Mouse (Mus musculus): ENCODE measurements at regions not wholly inside any gene's neighbourhood (a gene's known extent, or its start where the extent isn't known, plus 50 kb on each side); places are given as distances from the start of the nearest gene placed in this dataset.

- H3K4me3 ChIP-seq (replicated peaks; ENCODE audit: low read depth, low read length): no peak overlapping the region
- no peak overlapping the region for H3K27ac ChIP-seq (replicated peaks; ENCODE audit: low read depth, low read length)
- H3K9ac ChIP-seq (replicated peaks; ENCODE audit: low read length): no peak overlapping the region
- no peaks in the 10 kb centered on the region for H3K27me3 ChIP-seq (ENCODE audit: control insufficient read depth, insufficient read depth, low read length)
- no peaks in the 10 kb centered on the region for H3K9me3 ChIP-seq (ENCODE audit: control insufficient read depth, low read length)
- H3K4me2 ChIP-seq (ENCODE audit: low read length): no peak overlapping the region
- H3K4me1 ChIP-seq (ENCODE audit: control insufficient read depth, insufficient read depth, low read length): no peaks in the 10 kb centered on the region
- no peaks in the 10 kb centered on the region for H3K36me3 ChIP-seq (ENCODE audit: control insufficient read depth, insufficient read depth, low read length)
- no peak for ATAC-seq (ENCODE audit: low FRiP score, low TSS enrichment)
- DNase-seq: no peak
- WGBS: 93% methylated on average over 5 of the region's 5 CpGs
Measured at GRCm38 (mm10) chr3:50813760-50814400, 370.5 kb upstream of the Slc7a11 start.

- 88% methylated on average over 10 of the region's 10 CpGs for WGBS
- Histone ChIP-seq H3K9ac (replicated peaks; ENCODE audit: low read length) (no peak overlapping the region), H3K27me3 (ENCODE audit: control insufficient read depth, insufficient read depth, low read length) (no peaks in the 10 kb centered on the region), H3K36me3 (ENCODE audit: control insufficient read depth, insufficient read depth, low read length) (no peaks in the 10 kb centered on the region), H3K4me3 (replicated peaks; ENCODE audit: low read depth, low read length) (no peak overlapping the region), H3K4me2 (ENCODE audit: low read length) (no peak overlapping the region), H3K27ac (replicated peaks; ENCODE audit: low read depth, low read length) (no peak overlapping the region), H3K4me1 (ENCODE audit: control insufficient read depth, insufficient read depth, low read length) (no peaks in the 10 kb centered on the region), H3K9me3 (ENCODE audit: control insufficient read depth, low read length) (no peaks in the 10 kb centered on the region)
- DNase-seq: no peak
- no peak for ATAC-seq (ENCODE audit: low FRiP score, low TSS enrichment)
Measured at GRCm38 (mm10) chr3:50815716-50816115, 372.3 kb upstream of the Slc7a11 start.

GRCm38 (mm10) chr3:50816479-50816878, 373.1 kb upstream of the Slc7a11 start:
- H3K4me2 ChIP-seq (ENCODE audit: low read length): no peak overlapping the region
- no peak for ATAC-seq (ENCODE audit: low FRiP score, low TSS enrichment)
- H3K9ac ChIP-seq (replicated peaks; ENCODE audit: low read length): no peak overlapping the region
- 88% methylated on average over 8 of the region's 8 CpGs for WGBS
- H3K9me3 ChIP-seq (ENCODE audit: control insufficient read depth, low read length): no peaks in the 10 kb centered on the region
- H3K27ac ChIP-seq (replicated peaks; ENCODE audit: low read depth, low read length): no peak overlapping the region
- H3K4me1 ChIP-seq (ENCODE audit: control insufficient read depth, insufficient read depth, low read length): no peaks in the 10 kb centered on the region
- H3K36me3 ChIP-seq (ENCODE audit: control insufficient read depth, insufficient read depth, low read length): no peaks in the 10 kb centered on the region
- DNase-seq: no peak
- H3K27me3 ChIP-seq (ENCODE audit: control insufficient read depth, insufficient read depth, low read length): no peaks in the 10 kb centered on the region
- H3K4me3 ChIP-seq (replicated peaks; ENCODE audit: low read depth, low read length): no peak overlapping the region

DNA sequence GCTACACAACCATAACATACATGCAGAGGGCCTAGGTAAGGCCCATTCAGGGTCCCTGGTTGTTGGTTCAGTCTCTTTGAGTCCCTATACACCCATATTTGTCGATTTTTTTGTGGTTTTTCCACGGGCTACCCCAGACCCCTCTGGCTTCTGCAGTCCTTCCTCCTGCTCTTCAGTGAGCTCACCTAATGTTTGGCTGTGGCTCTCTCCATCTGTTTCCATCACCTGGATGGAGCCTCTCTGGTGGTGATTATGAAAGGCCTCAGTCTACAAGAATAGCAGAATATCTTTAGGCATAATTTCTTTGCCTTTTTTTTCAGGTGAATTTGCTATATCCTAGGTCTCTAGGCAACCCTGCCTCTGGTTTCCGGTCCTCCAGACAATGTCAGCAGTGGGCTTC, 373.9 kb upstream of the Slc7a11 start:
- ATAC-seq (ENCODE audit: low FRiP score, low TSS enrichment) (no peak), DNase-seq (no peak)
- Histone ChIP-seq H3K27ac (replicated peaks; ENCODE audit: low read depth, low read length) (no peak overlapping the region), H3K4me3 (replicated peaks; ENCODE audit: low read depth, low read length) (no peak overlapping the region), H3K27me3 (ENCODE audit: control insufficient read depth, insufficient read depth, low read length) (no peaks in the 10 kb centered on the region), H3K4me2 (ENCODE audit: low read length) (no peak overlapping the region), H3K9me3 (ENCODE audit: control insufficient read depth, low read length) (no peaks in the 10 kb centered on the region), H3K36me3 (ENCODE audit: control insufficient read depth, insufficient read depth, low read length) (no peaks in the 10 kb centered on the region), H3K4me1 (ENCODE audit: control insufficient read depth, insufficient read depth, low read length) (no peaks in the 10 kb centered on the region), H3K9ac (replicated peaks; ENCODE audit: low read length) (no peak overlapping the region)
- WGBS: 64% methylated on average over 3 of the region's 3 CpGs

DNA sequence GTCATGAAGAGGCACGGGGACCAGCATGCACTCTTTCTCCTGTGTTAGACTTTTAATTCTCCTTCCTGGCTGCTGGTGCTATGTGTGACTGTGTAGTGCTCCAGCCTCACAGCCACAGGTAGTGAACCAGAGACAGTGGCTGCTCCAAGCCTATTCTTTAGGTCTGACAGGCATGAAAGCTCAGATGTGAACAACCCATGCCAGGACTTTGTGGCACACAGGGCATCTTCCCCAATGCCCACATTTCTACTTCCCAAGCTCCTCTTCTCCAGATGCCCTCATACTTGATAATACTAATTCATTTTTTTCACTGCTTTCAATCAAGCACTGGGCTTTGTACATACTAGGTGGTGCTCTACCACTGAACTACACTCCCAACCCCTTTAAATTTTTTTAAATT, 377.4 kb upstream of the Slc7a11 start:
- Histone ChIP-seq H3K27ac (replicated peaks; ENCODE audit: low read depth, low read length) (no peak overlapping the region), H3K4me3 (replicated peaks; ENCODE audit: low read depth, low read length) (no peak overlapping the region), H3K4me2 (ENCODE audit: low read length) (no peak overlapping the region), H3K27me3 (ENCODE audit: control insufficient read depth, insufficient read depth, low read length) (no peaks in the 10 kb centered on the region), H3K9ac (replicated peaks; ENCODE audit: low read length) (no peak overlapping the region), H3K4me1 (ENCODE audit: control insufficient read depth, insufficient read depth, low read length) (peaks cover 6% of the 10 kb centered on the region), H3K9me3 (ENCODE audit: control insufficient read depth, low read length) (no peaks in the 10 kb centered on the region), H3K36me3 (ENCODE audit: control insufficient read depth, insufficient read depth, low read length) (no peaks in the 10 kb centered on the region)
- ATAC-seq (ENCODE audit: low FRiP score, low TSS enrichment): no peak
- whole genome bisulfite sequencing: 87% methylated on average over 1 of the region's 1 CpGs
- DNase-seq: no peak

GRCm38 (mm10) chr3:50825534-50826423, 382.4 kb upstream of the Slc7a11 start:
- Histone ChIP-seq H3K9ac (replicated peaks; ENCODE audit: low read length) (no peak overlapping the region), H3K4me3 (replicated peaks; ENCODE audit: low read depth, low read length) (no peak overlapping the region), H3K4me1 (ENCODE audit: control insufficient read depth, insufficient read depth, low read length) (peaks cover 18% of the 10 kb centered on the region), H3K27ac (replicated peaks; ENCODE audit: low read depth, low read length) (peak overlapping the region; percentile 32; the same call in 1 of the 2 replicates), H3K36me3 (ENCODE audit: control insufficient read depth, insufficient read depth, low read length) (no peaks in the 10 kb centered on the region), H3K9me3 (ENCODE audit: control insufficient read depth, low read length) (no peaks in the 10 kb centered on the region), H3K27me3 (ENCODE audit: control insufficient read depth, insufficient read depth, low read length) (no peaks in the 10 kb centered on the region), H3K4me2 (ENCODE audit: low read length) (no peak overlapping the region)
- DNase-seq (peak; percentile 50), ATAC-seq (ENCODE audit: low FRiP score, low TSS enrichment) (peak; percentile 47; the same call in 1 of the 2 replicates)
- 18% methylated on average over 5 of the region's 5 CpGs for WGBS

- Histone ChIP-seq H3K4me3 (replicated peaks; ENCODE audit: low read depth, low read length) (no peak overlapping the region), H3K9ac (replicated peaks; ENCODE audit: low read length) (no peak overlapping the region), H3K36me3 (ENCODE audit: control insufficient read depth, insufficient read depth, low read length) (no peaks in the 10 kb centered on the region), H3K27me3 (ENCODE audit: control insufficient read depth, insufficient read depth, low read length) (no peaks in the 10 kb centered on the region), H3K27ac (replicated peaks; ENCODE audit: low read depth, low read length) (peak overlapping the region; percentile 32; the same call in 1 of the 2 replicates), H3K4me1 (ENCODE audit: control insufficient read depth, insufficient read depth, low read length) (peaks cover 18% of the 10 kb centered on the region), H3K4me2 (ENCODE audit: low read length) (no peak overlapping the region), H3K9me3 (ENCODE audit: control insufficient read depth, low read length) (no peaks in the 10 kb centered on the region)
- ATAC-seq (ENCODE audit: low FRiP score, low TSS enrichment): peak; percentile 46; the same call in 1 of the 2 replicates
- DNase-seq: peak; percentile 54
- 38% methylated on average over 2 of the region's 2 CpGs for WGBS
Measured at GRCm38 (mm10) chr3:50826424-50826819, 383.0 kb upstream of the Slc7a11 start.

GRCm38 (mm10) chr3:50829211-50829610, 385.8 kb upstream of the Slc7a11 start:
- no peak for DNase-seq
- Histone ChIP-seq H3K4me1 (ENCODE audit: control insufficient read depth, insufficient read depth, low read length) (peaks cover 18% of the 10 kb centered on the region), H3K4me2 (ENCODE audit: low read length) (no peak overlapping the region), H3K4me3 (replicated peaks; ENCODE audit: low read depth, low read length) (no peak overlapping the region), H3K27me3 (ENCODE audit: control insufficient read depth, insufficient read depth, low read length) (no peaks in the 10 kb centered on the region), H3K9me3 (ENCODE audit: control insufficient read depth, low read length) (no peaks in the 10 kb centered on the region), H3K36me3 (ENCODE audit: control insufficient read depth, insufficient read depth, low read length) (no peaks in the 10 kb centered on the region), H3K9ac (replicated peaks; ENCODE audit: low read length) (no peak overlapping the region), H3K27ac (replicated peaks; ENCODE audit: low read depth, low read length) (no peak overlapping the region)
- ATAC-seq (ENCODE audit: low FRiP score, low TSS enrichment): no peak
- WGBS: 90% methylated on average over 3 of the region's 3 CpGs

GRCm38 (mm10) chr3:50830446-50830845, 387.0 kb upstream of the Slc7a11 start:
- H3K27me3 ChIP-seq (ENCODE audit: control insufficient read depth, insufficient read depth, low read length): no peaks in the 10 kb centered on the region

More at GRCm38 (mm10) chr3:50830446-50830845, 387.0 kb upstream of the Slc7a11 start:
- H3K27ac ChIP-seq (replicated peaks; ENCODE audit: low read depth, low read length): no peak overlapping the region
- peaks cover 16% of the 10 kb centered on the region for H3K4me1 ChIP-seq (ENCODE audit: control insufficient read depth, insufficient read depth, low read length)
- no peak overlapping the region for H3K9ac ChIP-seq (replicated peaks; ENCODE audit: low read length)
- 63% methylated on average over 6 of the region's 6 CpGs for WGBS
- ATAC-seq (ENCODE audit: low FRiP score, low TSS enrichment) (no peak), DNase-seq (peak; percentile 51)
- no peaks in the 10 kb centered on the region for H3K9me3 ChIP-seq (ENCODE audit: control insufficient read depth, low read length)
- no peak overlapping the region for H3K4me3 ChIP-seq (replicated peaks; ENCODE audit: low read depth, low read length)
- H3K4me2 ChIP-seq (ENCODE audit: low read length): no peak overlapping the region
- H3K36me3 ChIP-seq (ENCODE audit: control insufficient read depth, insufficient read depth, low read length): no peaks in the 10 kb centered on the region
